Mouse (Mus musculus) heart, postnatal 0 days (tissue): ENCODE data around the gene Nrxn1. TPM values are rescaled to one million over a fixed set of nuclear protein-coding genes. Genes with fewer than 3 reads are reported as not detected.

ENCODE experiments used
- ATAC-seq: fragments of 200-750 bp; cut with Nextera tagmentation; 2 replicates; pipeline ENCODE4 v1.8.0; 2017; ENCODE audit warnings: low read depth, moderate number of reproducible peaks, moderate library complexity; ENCODE audit not compliant: insufficient read depth
- DNase-seq: peaks from one replicate; pipeline ENCODE4 v3.0.0-alpha.2; 2016; ENCODE audit warnings: low spot score
- H3K27ac ChIP-seq: fragments of 300-500 bp; sonication (generic); 2 replicates; pipeline ENCODE4 v1.5.1; 2014; ENCODE audit warnings: low read depth, mild to moderate bottlenecking
- H3K27me3 ChIP-seq: fragments of 300-500 bp; sonication (generic); 2 replicates; pipeline ENCODE4 v1.6.1; 2014; ENCODE audit warnings: low read length, mixed read lengths; ENCODE audit not compliant: control insufficient read depth, insufficient read depth
- H3K36me3 ChIP-seq: fragments of 300-500 bp; sonication (generic); replicated peaks from 2 replicates; pipeline ENCODE4 v1.6.1; 2014; ENCODE audit warnings: low read length, mixed read lengths; ENCODE audit not compliant: control insufficient read depth, insufficient read depth
- H3K4me1 ChIP-seq: fragments of 300-500 bp; sonication (generic); 2 replicates; pipeline ENCODE4 v1.6.1; 2014; ENCODE audit warnings: antibody characterized with exemption; ENCODE audit not compliant: control insufficient read depth, insufficient read depth
- H3K4me2 ChIP-seq: fragments of 300-500 bp; sonication (generic); 2 replicates; pipeline ENCODE4 v1.6.1; 2014; ENCODE audit warnings: low read depth, mild to moderate bottlenecking, low read length, moderate library complexity
- H3K4me3 ChIP-seq: fragments of 300-500 bp; sonication (generic); 2 replicates; pipeline ENCODE4 v1.5.1; 2014; ENCODE audit warnings: low read depth, low read length
- H3K9ac ChIP-seq: fragments of 300-500 bp; sonication (generic); replicated peaks from 2 replicates; pipeline ENCODE4 v1.6.1; 2014; ENCODE audit warnings: low read depth, low read length, mixed read lengths
- H3K9me3 ChIP-seq: fragments of 300-500 bp; sonication (generic); replicated peaks from 2 replicates; pipeline ENCODE4 v1.6.1; 2016; ENCODE audit warnings: low read length; ENCODE audit not compliant: control insufficient read depth
- CTCF ChIP-seq: IDR thresholded peaks from 2 replicates; pipeline ENCODE4 v1.5.1; 2016; ENCODE audit warnings: antibody characterized with exemption, control low read depth, low read depth
- EP300 ChIP-seq: IDR thresholded peaks from 2 replicates; pipeline ENCODE4 v1.6.1; 2016; ENCODE audit warnings: antibody characterized with exemption, low read depth
- WGBS: fragments of 180-500 bp; shearing (Covaris S2); extraction: QIAGEN DNeasy Blood & Tissue Kit; methylation state at CpG from one replicate; pipeline ENCODE4 v1.1.7; 2014; 5-methylcytosine and 5-hydroxymethylcytosine counted together
- polyA plus RNA-seq: library from polyadenylated mRNA; unstranded; fragments of >200 nt; fragmentation: Nextera tagmentation; extraction: Ambion mirVana; gene quantifications from 2 replicates; pipeline ENCODE4 v1.2.1, GENCODE M21; 2015
- total RNA-seq: library from RNA; depleted of rRNA; stranded (reverse); fragments of >200 nt; gene quantifications from 2 replicates; pipeline ENCODE4 v1.2.3, GENCODE M21; 2014; ENCODE audit warnings: low replicate concordance

Nrxn1 gene
- total and polyA plus RNA-seq, 2 experiments from 2014 or later: 1.1 to 4.1 TPM

DNA sequence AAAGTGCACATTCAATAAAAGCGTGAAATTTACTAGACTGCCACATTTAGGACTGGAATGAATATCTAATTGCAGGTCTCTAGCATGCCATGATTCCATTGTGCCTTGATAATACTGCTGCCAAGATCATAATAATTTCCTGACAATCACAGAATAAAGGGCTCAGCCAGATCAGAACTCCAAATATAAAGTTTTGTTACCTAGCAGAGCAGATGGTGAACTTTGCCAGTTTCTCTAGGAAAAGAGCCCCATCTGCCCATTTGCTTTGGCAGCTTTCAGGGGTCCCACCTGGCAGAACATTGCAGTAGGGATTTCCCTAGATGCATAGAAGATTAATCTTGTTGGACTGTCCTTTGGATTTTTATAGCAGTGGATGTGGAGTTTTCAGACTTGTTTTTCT, 411.9 kb downstream of the Nrxn1 start:
- no peaks in the 10 kb centered on the region for H3K4me1 ChIP-seq
- 73% methylated on average over 1 of the region's 1 CpGs for WGBS
- DNase-seq: no peak

DNA sequence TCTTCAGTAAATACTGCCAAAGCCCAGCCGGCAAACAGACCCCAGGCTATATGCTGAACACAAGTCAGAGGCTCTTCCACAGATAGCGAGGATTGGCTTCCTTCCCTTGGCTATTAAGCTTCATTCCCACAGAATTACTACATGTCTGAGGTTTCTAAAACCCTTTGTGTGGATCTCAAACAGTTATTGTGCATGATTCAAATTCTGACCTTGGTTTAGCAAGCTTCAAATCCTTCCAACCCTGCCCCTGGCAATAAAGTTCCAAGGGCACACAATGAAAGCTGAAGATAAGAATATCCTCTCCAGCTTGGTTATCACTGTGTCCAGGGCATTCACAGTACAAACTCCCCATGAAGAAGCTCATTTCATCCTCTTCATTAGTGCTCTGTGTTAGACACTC, 416.2 kb downstream of the Nrxn1 start:
- DNase-seq (no peak), ATAC-seq (no peak)
- WGBS: 54% methylated on average over 2 of the region's 2 CpGs
- H3K27me3 ChIP-seq: no peaks in the 10 kb centered on the region
- no peaks in the 10 kb centered on the region for H3K4me1 ChIP-seq
- H3K4me3 ChIP-seq: no peak overlapping the region
- no peak overlapping the region for H3K4me2 ChIP-seq
- no peaks in the 10 kb centered on the region for H3K36me3 ChIP-seq
- H3K9me3 ChIP-seq: no peaks in the 10 kb centered on the region
- H3K9ac ChIP-seq: no peak overlapping the region
- H3K27ac ChIP-seq: no peak overlapping the region
- no peak for TF ChIP-seq CTCF
- TF ChIP-seq EP300: no peak

More for the DNA sequence above, 411.9 kb downstream of the Nrxn1 start:
- no peaks in the 10 kb centered on the region for H3K27me3 ChIP-seq
- H3K4me2 ChIP-seq: no peak overlapping the region
- no peak for ATAC-seq
- no peak overlapping the region for H3K9ac ChIP-seq
- H3K4me3 ChIP-seq: no peak overlapping the region
- TF ChIP-seq EP300 (no peak), CTCF (no peak)
- H3K27ac ChIP-seq: no peak overlapping the region
- H3K9me3 ChIP-seq: no peaks in the 10 kb centered on the region
- no peaks in the 10 kb centered on the region for H3K36me3 ChIP-seq

DNA sequence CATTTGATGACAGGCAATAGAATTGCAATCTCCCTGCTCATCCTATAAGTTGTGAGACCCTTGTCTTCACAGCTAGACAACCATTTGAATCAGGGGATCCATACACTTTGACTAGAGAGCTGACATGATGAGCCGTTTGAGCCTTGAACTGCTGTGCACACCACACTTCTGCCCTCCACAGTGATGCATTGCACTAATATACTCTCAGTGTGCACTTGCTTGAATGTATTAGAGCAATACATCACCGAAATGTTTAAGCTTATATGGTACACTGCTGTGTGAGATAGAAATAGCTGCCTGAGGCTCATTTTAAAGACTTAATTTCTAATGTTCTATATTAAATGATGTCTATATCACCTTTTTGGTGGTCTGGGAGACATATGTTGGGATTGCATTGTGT, 430.6 kb downstream of the Nrxn1 start:
- DNase-seq (no peak), ATAC-seq (no peak)
- Histone ChIP-seq H3K27ac (no peak overlapping the region), H3K4me2 (no peak overlapping the region), H3K4me1 (no peaks in the 10 kb centered on the region), H3K27me3 (no peaks in the 10 kb centered on the region), H3K9me3 (no peaks in the 10 kb centered on the region), H3K4me3 (no peak overlapping the region), H3K36me3 (no peaks in the 10 kb centered on the region), H3K9ac (no peak overlapping the region)
- WGBS: 63% methylated on average over 2 of the region's 2 CpGs
- TF ChIP-seq CTCF (no peak), EP300 (no peak)

DNA sequence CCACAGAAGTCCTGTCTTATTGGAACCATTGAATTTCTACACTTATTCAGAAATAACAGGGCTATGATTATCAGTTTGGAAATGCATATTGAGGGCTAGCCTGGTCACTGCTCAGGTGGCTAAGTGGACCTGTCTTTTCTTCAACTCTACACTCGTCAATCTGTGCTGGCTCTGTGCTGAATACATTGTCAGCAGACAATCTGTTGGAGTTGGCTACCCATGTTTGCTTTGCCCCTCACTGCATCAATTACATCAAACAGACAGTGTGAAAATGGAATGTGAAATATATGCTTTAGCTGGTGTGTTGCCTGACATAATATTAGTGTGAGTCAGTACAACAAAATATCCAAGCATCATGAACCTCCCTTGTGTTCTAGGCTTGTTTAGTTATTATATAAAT, 438.4 kb downstream of the Nrxn1 start:
- H3K4me3 ChIP-seq: no peak overlapping the region
- no peak for TF ChIP-seq EP300
- no peak for TF ChIP-seq CTCF
- ATAC-seq (no peak), DNase-seq (no peak)
- no peaks in the 10 kb centered on the region for H3K27me3 ChIP-seq
- H3K9me3 ChIP-seq: no peaks in the 10 kb centered on the region
- no peak overlapping the region for H3K27ac ChIP-seq
- no peaks in the 10 kb centered on the region for H3K36me3 ChIP-seq
- 66% methylated on average over 1 of the region's 1 CpGs for WGBS
- no peak overlapping the region for H3K4me2 ChIP-seq
- H3K4me1 ChIP-seq: no peaks in the 10 kb centered on the region
- no peak overlapping the region for H3K9ac ChIP-seq

DNA sequence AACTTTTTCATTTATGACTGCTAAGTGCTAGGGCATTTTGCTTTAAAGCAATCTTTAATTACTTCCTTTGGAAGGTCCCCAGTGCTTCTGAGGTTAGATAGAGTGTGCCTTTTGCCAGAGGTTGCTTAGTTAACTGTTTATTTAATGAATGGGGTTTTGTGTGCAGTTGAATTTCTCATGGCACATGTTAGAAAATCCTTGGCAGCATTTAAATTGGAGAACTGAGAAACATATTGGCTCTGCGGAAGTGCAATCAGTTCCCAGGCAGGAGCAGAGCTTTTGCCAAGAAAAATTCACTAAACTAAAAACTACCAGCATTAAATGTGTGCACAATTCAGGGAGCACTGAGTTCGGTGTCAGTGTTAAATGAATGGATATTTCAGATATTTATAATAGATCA, 439.5 kb downstream of the Nrxn1 start:
- H3K27me3 ChIP-seq: no peaks in the 10 kb centered on the region
- no peaks in the 10 kb centered on the region for H3K9me3 ChIP-seq
- WGBS: 59% methylated on average over 2 of the region's 2 CpGs
- no peak overlapping the region for H3K4me3 ChIP-seq
- H3K27ac ChIP-seq: no peak overlapping the region
- no peaks in the 10 kb centered on the region for H3K4me1 ChIP-seq
- H3K36me3 ChIP-seq: no peaks in the 10 kb centered on the region
- no peak for ATAC-seq
- no peak overlapping the region for H3K9ac ChIP-seq
- peak; percentile 14 for DNase-seq
- H3K4me2 ChIP-seq: no peak overlapping the region
- TF ChIP-seq CTCF (no peak), EP300 (no peak)

DNA sequence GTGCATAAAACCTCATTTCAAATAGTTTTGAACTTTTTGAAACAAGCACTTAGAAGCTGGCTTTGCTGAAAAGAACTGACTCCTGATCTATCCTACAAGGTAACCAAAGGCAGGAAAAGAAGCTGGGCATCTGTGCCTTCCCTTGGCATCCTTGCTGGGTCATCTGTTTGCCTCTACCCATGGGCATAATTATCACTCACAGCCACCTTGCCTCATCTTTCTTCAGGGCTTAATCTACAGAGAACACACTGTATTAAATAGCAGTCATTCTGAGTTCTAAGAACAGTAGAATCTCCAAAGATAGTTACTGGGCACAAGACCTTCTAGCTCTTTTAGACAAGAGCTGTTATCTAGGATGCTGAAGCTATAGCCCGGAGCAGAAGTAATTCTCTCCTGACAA, 442.6 kb downstream of the Nrxn1 start:
- Histone ChIP-seq H3K27ac (no peak overlapping the region), H3K27me3 (no peaks in the 10 kb centered on the region), H3K4me3 (no peak overlapping the region), H3K36me3 (no peaks in the 10 kb centered on the region), H3K4me1 (no peaks in the 10 kb centered on the region), H3K4me2 (no peak overlapping the region), H3K9ac (no peak overlapping the region), H3K9me3 (no peaks in the 10 kb centered on the region)
- DNase-seq (no peak), ATAC-seq (no peak)
- TF ChIP-seq EP300 (no peak), CTCF (no peak)
- WGBS: 18% methylated on average over 1 of the region's 1 CpGs
